ENCODE assay signal across 21 mouse cellular contexts in genomic region chr4:47492311-47493086, GRCm38 (mm10). TPM values are rescaled to one million over a fixed set of nuclear protein-coding genes. Genes with fewer than 3 reads are reported as not detected.
DNase-seq lines count a peak whose midpoint lies in the region; ATAC-seq lines count a peak whose summit lies in the region.
"Had no signal": no experiment of that assay in that cellular context is flagged by ENCODE, and none has a peak within 500 bp of the region (broad histone marks: within the 10 kb centered on the region; RNA-seq: fewer than 3 reads in every experiment).

No protein-coding gene starts in this region.

- WGBS in hindbrain, embryonic 10.5 days: 72% methylated on average over 12 of the region's 12 CpGs
- 40% methylated on average over 12 of the region's 12 CpGs for WGBS in hindbrain, embryonic 16.5 days
- 56% methylated on average over 12 of the region's 12 CpGs for WGBS in forebrain, embryonic 14.5 days
- 19% methylated on average over 12 of the region's 12 CpGs for WGBS in limb, embryonic 13.5 days
- 30% methylated on average over 12 of the region's 12 CpGs for WGBS in midbrain, embryonic 16.5 days

- ATAC-seq in hindbrain, embryonic 16.5 days: no peak
- ATAC-seq in forebrain, embryonic 14.5 days: peak; percentile 54; the same call in 1 of the 2 replicates
- peak; percentile 70 for ATAC-seq in limb, embryonic 13.5 days (ENCODE audit: low FRiP score, low read depth)
- peak; percentile 72 for ATAC-seq in midbrain, embryonic 16.5 days
- ATAC-seq: activated CD4-positive, CD25-positive, alpha-beta regulatory T cell, adult 4 months; Patski had no signal

- no peaks in the 10 kb centered on the region for H3K36me3 ChIP-seq in hindbrain, embryonic 10.5 days
- H3K36me3 ChIP-seq in hindbrain, embryonic 16.5 days (ENCODE audit: control insufficient read depth, insufficient read depth, low read length): no peaks in the 10 kb centered on the region
- no peaks in the 10 kb centered on the region for H3K36me3 ChIP-seq in forebrain, embryonic 14.5 days (ENCODE audit: control insufficient read depth, insufficient read depth, low read length)
- no peaks in the 10 kb centered on the region for H3K36me3 ChIP-seq in limb, embryonic 13.5 days
- H3K36me3 ChIP-seq in midbrain, embryonic 16.5 days (ENCODE audit: control insufficient read depth, insufficient read depth, low read length): no peaks in the 10 kb centered on the region
- H3K36me3 ChIP-seq: liver, embryonic 13.5 days; lung, embryonic 15.5 days had no signal

- peaks cover 23% of the 10 kb centered on the region for H3K4me1 ChIP-seq in hindbrain, embryonic 10.5 days (replicated peaks)
- no peaks in the 10 kb centered on the region for H3K4me1 ChIP-seq in hindbrain, embryonic 16.5 days (ENCODE audit: control insufficient read depth, insufficient read depth, low read depth, low read length)
- no peaks in the 10 kb centered on the region for H3K4me1 ChIP-seq in forebrain, embryonic 14.5 days (ENCODE audit: control insufficient read depth, insufficient read depth, low read length)
- peaks cover 27% of the 10 kb centered on the region for H3K4me1 ChIP-seq in limb, embryonic 13.5 days
- H3K4me1 ChIP-seq in midbrain, embryonic 16.5 days (ENCODE audit: control insufficient read depth, insufficient read depth, low read length): peaks cover 6% of the 10 kb centered on the region; the same call in 1 of the 2 replicates
- H3K4me1 ChIP-seq: liver, embryonic 13.5 days; lung, embryonic 15.5 days had no signal

- H3K4me2 ChIP-seq in hindbrain, embryonic 16.5 days (ENCODE audit: low read length): no peak overlapping the region
- no peak overlapping the region for H3K4me2 ChIP-seq in forebrain, embryonic 14.5 days (ENCODE audit: low read length)
- no peak overlapping the region for H3K4me2 ChIP-seq in limb, embryonic 13.5 days (replicated peaks)
- H3K4me2 ChIP-seq in midbrain, embryonic 16.5 days (ENCODE audit: low read length): no peak overlapping the region
- H3K4me2 ChIP-seq: liver, embryonic 13.5 days; lung, embryonic 15.5 days had no signal

- DNase-seq in hindbrain, embryonic 10.5 days (ENCODE audit: low spot score): no peak
- peak; percentile 32 for DNase-seq in forebrain, embryonic 14.5 days (ENCODE audit: low spot score)
- no peak for DNase-seq in cerebellum, adult 11-12 months
- DNase-seq in layer of hippocampus, postnatal 36 days: no peak
- DNase-seq in spleen, adult 18-20 months: no peak
- DNase-seq: adrenal gland, postnatal 36 days; B cell, adult 2 months; cerebellum, postnatal 10 days; gastrocnemius, postnatal 14 days; heart, postnatal 10 days; kidney, adult 8-10 months; kidney, postnatal 36 days; liver, embryonic 13.5 days; right cerebral cortex, postnatal 14 days; thymus, postnatal 25 days had no signal

- 0 out of 2 replicates have a peak overlapping the region, but pooled peaks have one; percentile 17 for H3K27ac ChIP-seq in hindbrain, embryonic 10.5 days
- no peak overlapping the region for H3K27ac ChIP-seq in hindbrain, embryonic 16.5 days (ENCODE audit: low read depth, low read length)
- peak overlapping the region; percentile 33 for H3K27ac ChIP-seq in forebrain, embryonic 14.5 days (ENCODE audit: low read depth, low read length)
- H3K27ac ChIP-seq in limb, embryonic 13.5 days: no peak overlapping the region
- H3K27ac ChIP-seq in midbrain, embryonic 16.5 days (ENCODE audit: low read length): peak overlapping the region; percentile 43; the same call in 1 of the 2 replicates
- H3K27ac ChIP-seq: liver, embryonic 13.5 days; lung, embryonic 15.5 days had no signal

- no peaks in the 10 kb centered on the region for H3K27me3 ChIP-seq in hindbrain, embryonic 10.5 days (ENCODE audit: insufficient read depth, poor library complexity, severe bottlenecking)
- no peaks in the 10 kb centered on the region for H3K27me3 ChIP-seq in hindbrain, embryonic 16.5 days (replicated peaks; ENCODE audit: control insufficient read depth, insufficient read depth, low read length)
- H3K27me3 ChIP-seq in forebrain, embryonic 14.5 days (replicated peaks; ENCODE audit: control insufficient read depth, insufficient read depth, low read length): no peaks in the 10 kb centered on the region
- H3K27me3 ChIP-seq in limb, embryonic 13.5 days: peaks cover 10% of the 10 kb centered on the region; the same call in 1 of the 2 replicates
- no peaks in the 10 kb centered on the region for H3K27me3 ChIP-seq in midbrain, embryonic 16.5 days (ENCODE audit: control insufficient read depth, insufficient read depth, low read depth, low read length)
- H3K27me3 ChIP-seq: liver, embryonic 13.5 days; lung, embryonic 15.5 days; Patski had no signal

- H3K9ac ChIP-seq in hindbrain, embryonic 16.5 days (ENCODE audit: low read depth, low read length): no peak overlapping the region
- H3K9ac ChIP-seq in forebrain, embryonic 14.5 days (ENCODE audit: low read length): no peak overlapping the region
- no peak overlapping the region for H3K9ac ChIP-seq in limb, embryonic 13.5 days
- H3K9ac ChIP-seq in midbrain, embryonic 16.5 days (ENCODE audit: low read depth, low read length): peak overlapping the region; percentile 30; the same call in 1 of the 2 replicates
- H3K9ac ChIP-seq: liver, embryonic 13.5 days; lung, embryonic 15.5 days had no signal

- no peak overlapping the region for H3K4me3 ChIP-seq in hindbrain, embryonic 10.5 days
- H3K4me3 ChIP-seq in hindbrain, embryonic 16.5 days (ENCODE audit: low read length): no peak overlapping the region
- no peak overlapping the region for H3K4me3 ChIP-seq in forebrain, embryonic 14.5 days (ENCODE audit: low read depth, low read length)
- H3K4me3 ChIP-seq in limb, embryonic 13.5 days: no peak overlapping the region
- no peak overlapping the region for H3K4me3 ChIP-seq in midbrain, embryonic 16.5 days (ENCODE audit: low read depth, low read length)
- H3K4me3 ChIP-seq: liver, embryonic 13.5 days; lung, embryonic 15.5 days had no signal

- no peaks in the 10 kb centered on the region for H3K9me3 ChIP-seq in hindbrain, embryonic 10.5 days
- no peaks in the 10 kb centered on the region for H3K9me3 ChIP-seq in hindbrain, embryonic 16.5 days (ENCODE audit: control insufficient read depth, low read length)
- H3K9me3 ChIP-seq in forebrain, embryonic 14.5 days (replicated peaks; ENCODE audit: control insufficient read depth, low read length): no peaks in the 10 kb centered on the region
- no peaks in the 10 kb centered on the region for H3K9me3 ChIP-seq in limb, embryonic 13.5 days
- H3K9me3 ChIP-seq in midbrain, embryonic 16.5 days (replicated peaks; ENCODE audit: control insufficient read depth, low read length, poor library complexity, severe bottlenecking): no peaks in the 10 kb centered on the region
- H3K9me3 ChIP-seq: liver, embryonic 13.5 days; lung, embryonic 15.5 days had no signal

RNA-seq across cellular contexts. Expression of gene Sec61b, which starts 18.0 kb away (rescaled TPM):
- 378 and 396 TPM in 2 replicates for polyA plus RNA-seq in hindbrain, embryonic 10.5 days (2016; fragmentation: Nextera tagmentation; extraction: Ambion mirVana)
- 233 and 244 TPM in 2 replicates for polyA plus RNA-seq in hindbrain, embryonic 16.5 days (2015; fragmentation: Nextera tagmentation; extraction: Ambion mirVana)
- polyA plus RNA-seq in forebrain, embryonic 14.5 days (2014; fragmentation: Nextera tagmentation; extraction: Ambion mirVana): 289 and 313 TPM in 2 replicates
- polyA plus RNA-seq in limb, embryonic 13.5 days (2015; fragmentation: Nextera tagmentation; extraction: Ambion mirVana): 455 and 473 TPM in 2 replicates
- 241 and 246 TPM in 2 replicates for polyA plus RNA-seq in midbrain, embryonic 16.5 days (2015; fragmentation: Nextera tagmentation; extraction: Ambion mirVana)
- 10 to 100 TPM; 52.2 to 54.5 TPM for total RNA-seq in layer of hippocampus, postnatal 36 days (2021)

RNA-seq across cellular contexts. Expression of gene Alg2, which starts 18.4 kb away (rescaled TPM):
- 94.9 and 120 TPM in 2 replicates for polyA plus RNA-seq in hindbrain, embryonic 10.5 days (2016; fragmentation: Nextera tagmentation; extraction: Ambion mirVana)
- polyA plus RNA-seq in hindbrain, embryonic 16.5 days (2015; fragmentation: Nextera tagmentation; extraction: Ambion mirVana): 347 and 352 TPM in 2 replicates
- polyA plus RNA-seq in forebrain, embryonic 14.5 days (2014; fragmentation: Nextera tagmentation; extraction: Ambion mirVana): 205 and 224 TPM in 2 replicates
- polyA plus RNA-seq in limb, embryonic 13.5 days (2015; fragmentation: Nextera tagmentation; extraction: Ambion mirVana): 89.7 and 92.2 TPM in 2 replicates
- 341 and 347 TPM in 2 replicates for polyA plus RNA-seq in midbrain, embryonic 16.5 days (2015; fragmentation: Nextera tagmentation; extraction: Ambion mirVana)
- 100 to 1,000 TPM; 135 to 140 TPM for total RNA-seq in layer of hippocampus, postnatal 36 days (2021)

Comparison
In these comparisons a context has a peak if more than half of its experiments do, and no peak if none do; other contexts are left out.
1. H3K27ac ChIP-seq: peak in hindbrain, embryonic 10.5 days (single experiment), forebrain, embryonic 14.5 days (single experiment) and midbrain, embryonic 16.5 days (single experiment); none in hindbrain, embryonic 16.5 days (single experiment) and limb, embryonic 13.5 days (single experiment).